Mouse (Mus musculus) liver, embryonic 14.5 days (tissue): ENCODE measurements around the gene Mcm3.

Experiments used
- CTCF ChIP-seq: IDR thresholded peaks from 2 replicates; pipeline ENCODE4 v1.5.1; 2016; ENCODE audit warnings: antibody characterized with exemption, low read depth, control low read depth
- EP300 ChIP-seq: IDR thresholded peaks from 2 replicates; pipeline ENCODE4 v1.6.1; 2016; ENCODE audit warnings: antibody characterized with exemption, low read depth

DNA sequence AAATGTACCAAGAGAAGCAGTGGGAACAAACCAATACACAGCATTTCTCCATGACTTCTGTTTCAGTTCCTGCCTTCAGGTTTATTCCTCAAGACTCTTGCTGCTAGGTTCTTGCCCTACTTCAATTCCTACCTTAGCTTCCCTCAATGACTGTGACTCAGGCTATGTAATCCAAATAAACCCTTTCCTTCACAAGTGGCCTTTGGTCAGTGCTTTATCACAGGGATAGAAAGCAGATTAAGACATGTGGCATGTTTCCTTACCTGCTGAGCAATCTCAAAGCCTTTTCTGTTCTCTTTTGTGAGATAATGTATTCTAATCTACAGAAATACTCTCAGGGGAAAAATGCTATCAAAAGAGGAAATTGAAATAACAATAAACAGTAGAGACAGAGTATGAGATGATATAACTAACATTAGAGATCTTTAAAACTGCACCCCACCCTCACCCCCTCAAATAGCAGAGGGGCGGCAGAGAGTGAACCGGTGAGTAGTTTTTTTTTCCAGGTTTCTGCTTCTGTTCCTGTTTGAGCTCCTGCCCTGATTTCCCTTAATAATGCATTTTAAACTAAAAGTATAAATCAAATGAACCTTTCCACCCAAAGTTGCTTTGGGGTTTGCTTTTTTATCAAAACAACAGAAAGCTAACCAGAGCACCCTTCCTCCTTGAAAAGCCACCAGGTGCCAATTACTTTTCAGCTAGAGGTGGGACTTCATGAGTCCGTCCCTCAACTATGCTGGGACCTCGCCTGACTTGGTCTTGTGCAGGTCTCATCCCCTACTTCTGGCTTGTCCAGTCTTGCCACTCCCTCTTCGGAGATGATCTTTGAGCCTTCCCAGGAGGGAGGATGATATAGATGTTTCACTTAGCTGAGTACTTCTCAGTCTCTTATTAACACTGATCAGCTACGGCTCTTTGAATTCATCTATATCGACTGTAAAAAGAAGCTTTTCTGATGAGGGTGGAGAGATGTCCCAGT, 37.1 kb upstream of the Mcm3 start:
- TF ChIP-seq CTCF (no peak), EP300 (no peak)
